Mouse (Mus musculus) forebrain, embryonic 12.5 days (tissue): ENCODE measurements around the gene Tmem115. TPM values are rescaled to one million over a fixed set of nuclear protein-coding genes. Genes with fewer than 3 reads are reported as not detected.
A peak's percentile ranks its signal among the peaks of the same experiment; 100 is the strongest.
"Not testable (repeated sequence)": the region's sequence is repeated elsewhere in the genome, so short reads cannot be mapped to it uniquely, and the experiment has no call there.

Experiments
- ATAC-seq: fragments of 200-750 bp; cut with Nextera tagmentation; 2 replicates; pipeline ENCODE4 v1.8.0; 2017; ENCODE audit warnings: moderate TSS enrichment; ENCODE audit not compliant: low FRiP score
- H3K27ac ChIP-seq: fragments of 300-500 bp; sonication (generic); 2 replicates; pipeline ENCODE4 v1.5.1; 2016; ENCODE audit warnings: mild to moderate bottlenecking
- H3K27me3 ChIP-seq: fragments of 300-500 bp; sonication (generic); 2 replicates; pipeline ENCODE4 v1.6.1; 2016; ENCODE audit warnings: mild to moderate bottlenecking
- H3K36me3 ChIP-seq: fragments of 300-500 bp; sonication (generic); replicated peaks from 2 replicates; pipeline ENCODE4 v1.6.1; 2016; ENCODE audit warnings: mild to moderate bottlenecking
- H3K4me1 ChIP-seq: fragments of 300-500 bp; sonication (generic); 2 replicates; pipeline ENCODE4 v1.6.1; 2016
- H3K4me2 ChIP-seq: fragments of 300-500 bp; sonication (generic); 2 replicates; pipeline ENCODE4 v1.6.1; 2016; ENCODE audit warnings: mild to moderate bottlenecking, moderate library complexity
- H3K4me3 ChIP-seq: fragments of 300-500 bp; sonication (generic); replicated peaks from 2 replicates; pipeline ENCODE4 v1.5.1; 2016; ENCODE audit warnings: mild to moderate bottlenecking
- H3K9ac ChIP-seq: fragments of 300-500 bp; sonication (generic); 2 replicates; pipeline ENCODE4 v1.6.1; 2016; ENCODE audit warnings: mild to moderate bottlenecking
- H3K9me3 ChIP-seq: fragments of 300-500 bp; sonication (generic); 2 replicates; pipeline ENCODE4 v1.6.1; 2016
- WGBS: fragments of 180-500 bp; shearing (Covaris S2); methylation state at CpG from one replicate; pipeline ENCODE4 v1.1.7; 2016; 5-methylcytosine and 5-hydroxymethylcytosine counted together
- polyA plus RNA-seq: library from polyadenylated mRNA; unstranded; fragments of >200 nt; fragmentation: Nextera tagmentation; extraction: Ambion mirVana; gene quantifications from 2 replicates; pipeline ENCODE4 v1.2.1, GENCODE M21; 2016

Gene Tmem115
- polyA plus RNA-seq, 1 experiment from 2014 or later: 43.3 TPM

GRCm38 (mm10) chr9:107568331-107569261, 34.9 kb downstream of the Tmem115 start:
- Histone ChIP-seq H3K4me3 (peak overlapping the region; percentile 82), H3K9me3 (no peaks in the 10 kb centered on the region), H3K36me3 (peaks cover 57% of the 10 kb centered on the region), H3K27ac (peak overlapping the region; percentile 86), H3K4me2 (peak overlapping the region; percentile 88), H3K9ac (peak overlapping the region; percentile 84), H3K27me3 (no peaks in the 10 kb centered on the region), H3K4me1 (peaks cover 57% of the 10 kb centered on the region)
- WGBS: under 1% methylated on average over 41 of the region's 41 CpGs
- ATAC-seq: peak; percentile 91

GRCm38 (mm10) chr9:107569270-107569669, 35.5 kb downstream of the Tmem115 start:
- Histone ChIP-seq H3K4me1 (peaks cover 50% of the 10 kb centered on the region), H3K27ac (peak overlapping the region; percentile 86), H3K27me3 (no peaks in the 10 kb centered on the region), H3K4me2 (peak overlapping the region; percentile 88), H3K4me3 (peak overlapping the region; percentile 82), H3K36me3 (peaks cover 58% of the 10 kb centered on the region), H3K9me3 (no peaks in the 10 kb centered on the region), H3K9ac (peak overlapping the region; percentile 84)
- peak; percentile 44 for ATAC-seq
- 1% methylated on average over 23 of the region's 23 CpGs for WGBS

- Histone ChIP-seq H3K4me1 (peaks cover 49% of the 10 kb centered on the region), H3K27ac (peak overlapping the region; percentile 86), H3K36me3 (peaks cover 58% of the 10 kb centered on the region), H3K27me3 (no peaks in the 10 kb centered on the region), H3K9me3 (no peaks in the 10 kb centered on the region), H3K9ac (peak overlapping the region; percentile 84), H3K4me2 (peak overlapping the region; percentile 88), H3K4me3 (peak overlapping the region; percentile 82)
- 47% methylated on average over 13 of the region's 13 CpGs for WGBS
- ATAC-seq: no peak
Observed at GRCm38 (mm10) chr9:107570016-107570415, 36.3 kb downstream of the Tmem115 start.

GRCm38 (mm10) chr9:107570845-107571244, 37.1 kb downstream of the Tmem115 start:
- H3K4me1 ChIP-seq: peaks cover 48% of the 10 kb centered on the region
- H3K27me3 ChIP-seq: no peaks in the 10 kb centered on the region
- H3K9me3 ChIP-seq: no peaks in the 10 kb centered on the region
- 93% methylated on average over 21 of the region's 21 CpGs for WGBS
- H3K36me3 ChIP-seq: peaks cover 55% of the 10 kb centered on the region
- H3K27ac ChIP-seq: no peak overlapping the region
- H3K4me2 ChIP-seq: peak overlapping the region; percentile 88
- H3K9ac ChIP-seq: peak overlapping the region; percentile 84; the same call in 1 of the 2 replicates
- H3K4me3 ChIP-seq: peak overlapping the region; percentile 82
- no peak for ATAC-seq

DNA sequence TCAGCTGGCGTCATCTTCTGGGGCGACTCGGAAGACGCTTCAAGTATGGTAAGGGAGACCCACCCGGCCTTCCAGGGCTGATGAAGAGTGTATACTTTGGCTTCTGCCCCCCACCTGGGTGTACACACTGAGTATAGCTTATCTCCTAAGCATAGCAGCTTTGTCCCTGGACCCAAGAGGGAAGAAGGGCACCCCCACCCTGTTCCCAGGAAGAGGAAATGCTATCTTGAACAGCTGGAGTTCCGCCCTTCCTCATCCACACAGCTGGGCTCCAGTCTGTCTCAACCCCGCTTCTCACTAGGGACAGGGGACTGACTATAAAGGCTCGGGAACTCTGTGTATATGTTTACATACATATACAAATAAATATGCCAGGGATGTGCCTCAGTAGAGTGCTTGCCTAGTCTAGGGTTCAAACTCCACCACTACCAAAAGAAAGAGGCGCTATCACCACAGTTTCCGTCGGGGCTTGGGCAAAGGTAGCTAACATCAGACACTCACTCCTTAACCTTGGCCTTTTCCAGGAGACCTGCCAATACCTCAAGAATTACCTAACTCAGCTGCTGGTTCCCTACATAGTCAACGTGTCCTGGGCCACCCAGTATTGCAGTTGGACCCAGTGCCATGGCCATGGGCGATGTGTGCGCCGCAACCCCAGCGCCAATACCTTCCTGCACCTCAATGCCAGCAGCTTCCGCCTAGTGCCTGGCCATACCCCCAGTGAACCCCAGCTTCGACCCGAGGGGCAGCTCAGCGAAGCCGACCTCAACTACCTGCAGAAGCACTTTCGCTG, 38.0 kb downstream of the Tmem115 start:
- WGBS: 96% methylated on average over 22 of the region's 22 CpGs
- Histone ChIP-seq H3K4me2 (peak overlapping the region; percentile 88), H3K9me3 (no peaks in the 10 kb centered on the region), H3K27ac (no peak overlapping the region), H3K4me1 (peaks cover 54% of the 10 kb centered on the region), H3K27me3 (no peaks in the 10 kb centered on the region), H3K36me3 (peaks cover 48% of the 10 kb centered on the region), H3K4me3 (no peak overlapping the region), H3K9ac (no peak overlapping the region)
- no peak for ATAC-seq

- peaks cover 48% of the 10 kb centered on the region for H3K36me3 ChIP-seq
Observed at GRCm38 (mm10) chr9:107572327-107572662, 38.5 kb downstream of the Tmem115 start.

DNA sequence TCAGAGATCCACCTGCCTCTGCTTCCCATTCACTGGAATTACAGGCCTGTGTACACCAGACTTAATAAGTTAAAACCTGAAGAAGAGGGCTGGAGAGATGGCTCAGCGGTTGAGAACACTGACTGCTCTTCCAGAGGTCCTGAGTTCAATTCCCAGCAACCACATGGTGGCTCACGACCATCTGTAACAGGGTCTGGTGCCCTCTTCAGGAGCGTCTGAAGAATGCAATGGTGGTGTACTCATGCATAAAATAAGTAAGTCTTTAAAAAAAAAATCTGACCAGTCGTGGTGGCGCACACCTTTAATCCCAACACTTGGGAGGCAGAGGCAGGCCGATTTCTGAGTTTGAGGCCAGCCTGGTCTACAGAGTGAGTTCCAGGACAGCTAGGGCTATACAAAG, 40.0 kb downstream of the Tmem115 start:
- 82% methylated on average over 6 of the region's 6 CpGs for WGBS

More at GRCm38 (mm10) chr9:107572327-107572662, 38.5 kb downstream of the Tmem115 start:
- H3K27me3 ChIP-seq: no peaks in the 10 kb centered on the region
- no peak overlapping the region for H3K4me3 ChIP-seq
- H3K4me1 ChIP-seq: peaks cover 54% of the 10 kb centered on the region
- WGBS: 90% methylated on average over 2 of the region's 2 CpGs
- no peak for ATAC-seq
- no peak overlapping the region for H3K4me2 ChIP-seq
- H3K27ac ChIP-seq: no peak overlapping the region
- no peak overlapping the region for H3K9ac ChIP-seq
- H3K9me3 ChIP-seq: no peaks in the 10 kb centered on the region

DNA sequence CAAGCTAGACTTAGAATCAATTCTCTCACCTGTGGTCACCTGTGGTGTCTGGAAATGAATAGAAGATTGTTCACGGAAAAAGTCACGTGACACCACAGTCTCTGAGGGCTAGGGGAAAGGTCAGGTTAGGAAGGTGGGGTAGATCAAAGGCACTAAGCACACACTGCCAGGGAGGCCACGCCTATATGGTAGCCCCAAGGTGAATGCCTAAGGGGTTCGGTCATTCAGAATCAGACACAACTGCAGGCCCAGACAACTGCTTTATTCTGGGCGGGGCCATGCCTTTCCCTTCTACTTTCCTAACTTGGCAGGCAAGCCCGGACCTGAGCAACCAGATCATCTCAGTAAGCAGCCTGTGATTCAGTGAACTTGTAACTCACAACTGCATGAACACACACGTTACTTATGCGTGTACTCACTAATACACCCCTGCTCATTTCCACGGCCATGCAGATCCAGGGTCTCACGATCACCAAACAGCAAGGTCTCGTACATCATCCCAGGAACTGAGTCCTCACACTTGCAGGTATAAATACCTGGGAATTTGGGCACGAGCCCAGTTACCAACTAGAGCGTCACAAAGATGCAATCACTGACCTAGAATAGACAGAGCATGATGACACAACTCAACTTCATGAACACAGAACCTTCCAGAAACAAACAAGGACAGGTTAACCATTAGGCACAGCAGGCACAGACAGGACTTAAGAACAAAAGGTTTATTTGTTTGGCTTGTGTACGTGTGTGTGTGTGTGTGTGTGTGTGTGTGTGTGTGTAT, 42.0 kb downstream of the Tmem115 start:
- peak overlapping the region; percentile 57; the same call in 1 of the 2 replicates for H3K27ac ChIP-seq
- WGBS: 91% methylated on average over 14 of the region's 14 CpGs
- H3K9me3 ChIP-seq: no peaks in the 10 kb centered on the region
- peaks cover 43% of the 10 kb centered on the region for H3K36me3 ChIP-seq
- H3K4me1 ChIP-seq: peaks cover 50% of the 10 kb centered on the region
- H3K27me3 ChIP-seq: no peaks in the 10 kb centered on the region
- no peak overlapping the region for H3K4me2 ChIP-seq
- H3K4me3 ChIP-seq: no peak overlapping the region
- no peak overlapping the region for H3K9ac ChIP-seq
- ATAC-seq: no peak

More for the DNA sequence above, 40.0 kb downstream of the Tmem115 start:
- ATAC-seq, H3K4me3 ChIP-seq, H3K4me2 ChIP-seq, H3K27ac ChIP-seq, H3K9ac ChIP-seq, H3K27me3 ChIP-seq, H3K9me3 ChIP-seq: not testable (repeated sequence)
- peaks cover 48% of the 10 kb centered on the region for H3K36me3 ChIP-seq
- H3K4me1 ChIP-seq: peaks cover 47% of the 10 kb centered on the region

GRCm38 (mm10) chr9:107576357-107577107, 42.8 kb downstream of the Tmem115 start, which contains the start of gene Hyal1:
TSS of gene Hyal1 (plus strand) at chr9:107576927.
- 28% methylated on average over 16 of the region's 16 CpGs for WGBS
- Histone ChIP-seq H3K9me3 (no peaks in the 10 kb centered on the region), H3K36me3 (peaks cover 36% of the 10 kb centered on the region), H3K4me3 (peak within 1 kb of the TSS; percentile 28), H3K4me2 (peak within 1 kb of the TSS; percentile 46), H3K27ac (peak within 1 kb of the TSS; percentile 57), H3K9ac (peak within 1 kb of the TSS; percentile 41; the same call in 1 of the 2 replicates), H3K27me3 (no peaks in the 10 kb centered on the region), H3K4me1 (peaks cover 48% of the 10 kb centered on the region)
- peak; percentile 77 for ATAC-seq

DNA sequence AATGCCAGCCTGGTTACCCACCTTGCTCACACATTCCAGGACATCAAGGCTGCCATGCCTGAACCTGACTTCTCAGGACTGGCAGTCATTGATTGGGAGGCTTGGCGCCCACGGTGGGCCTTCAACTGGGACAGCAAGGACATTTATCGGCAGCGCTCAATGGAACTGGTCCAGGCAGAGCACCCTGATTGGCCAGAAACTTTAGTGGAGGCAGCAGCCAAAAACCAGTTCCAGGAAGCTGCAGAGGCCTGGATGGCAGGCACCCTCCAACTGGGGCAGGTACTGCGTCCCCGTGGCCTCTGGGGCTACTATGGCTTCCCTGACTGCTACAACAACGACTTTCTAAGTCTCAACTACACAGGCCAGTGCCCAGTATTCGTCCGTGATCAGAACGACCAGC, 44.1 kb downstream of the Tmem115 start:
- Histone ChIP-seq H3K4me1 (peaks cover 49% of the 10 kb centered on the region), H3K27me3 (no peaks in the 10 kb centered on the region), H3K27ac (no peak overlapping the region), H3K36me3 (peaks cover 22% of the 10 kb centered on the region), H3K4me3 (no peak overlapping the region), H3K9me3 (no peaks in the 10 kb centered on the region), H3K9ac (no peak overlapping the region), H3K4me2 (no peak overlapping the region)
- 92% methylated on average over 10 of the region's 10 CpGs for WGBS
- ATAC-seq: no peak

- Histone ChIP-seq H3K4me1 (peaks cover 49% of the 10 kb centered on the region), H3K36me3 (peaks cover 22% of the 10 kb centered on the region), H3K9me3 (no peaks in the 10 kb centered on the region), H3K9ac (peak within 1 kb of the TSS; percentile 2; the same call in 1 of the 2 replicates), H3K4me2 (no peak within 1 kb of the TSS), H3K4me3 (no peak within 1 kb of the TSS), H3K27me3 (no peaks in the 10 kb centered on the region), H3K27ac (no peak within 1 kb of the TSS)
- WGBS: 80% methylated on average over 3 of the region's 3 CpGs
- no peak for ATAC-seq
Observed at GRCm38 (mm10) chr9:107578587-107578986, 44.8 kb downstream of the Tmem115 start, which contains the start of gene Naa80. TSS of gene Naa80 (plus strand) at chr9:107578887.
